Mouse (Mus musculus): ENCODE results near the gene Accsl. TPM values are rescaled to one million over a fixed set of nuclear protein-coding genes. Genes with fewer than 3 reads are reported as not detected.

The Accsl gene
- polyA plus RNA-seq, 1 experiment from 2014 or later, result 0.12 TPM

DNA sequence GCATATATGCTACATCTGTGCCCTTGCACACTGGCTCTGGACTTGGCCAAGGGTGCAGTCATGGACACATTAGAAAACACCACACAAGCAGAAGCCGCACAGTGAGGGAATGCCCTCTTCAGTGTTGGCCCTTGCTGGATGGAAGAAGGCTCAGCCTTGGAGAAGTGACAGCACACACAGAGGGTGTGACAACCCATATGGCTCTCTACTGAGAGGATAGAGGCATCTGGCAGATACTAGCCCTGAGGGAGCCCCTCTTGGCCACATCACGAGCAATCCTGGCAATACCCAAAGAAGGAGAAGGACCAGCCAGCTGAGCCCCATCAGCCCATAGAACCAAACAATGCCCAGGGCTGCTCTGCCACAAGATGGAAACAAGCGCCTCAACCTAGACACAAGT lies 5.6 kb upstream of the Accsl start:
- DNase-seq (ENCODE audit: low spot score), result no peak

GRCm38 (mm10) chr2:93874227-93874514 lies 5.2 kb upstream of the Accsl start:
- DNase-seq (ENCODE audit: low spot score), result no peak

- DNase-seq (ENCODE audit: low spot score), result peak; percentile 3
Observed at GRCm38 (mm10) chr2:93873449-93874226, 4.7 kb upstream of the Accsl start.

- no peak for DNase-seq (ENCODE audit: low spot score)
Observed at GRCm38 (mm10) chr2:93872257-93872656, 3.3 kb upstream of the Accsl start.

GRCm38 (mm10) chr2:93871411-93871925 lies 2.5 kb upstream of the Accsl start:
- no peak for DNase-seq (ENCODE audit: low spot score)

DNA sequence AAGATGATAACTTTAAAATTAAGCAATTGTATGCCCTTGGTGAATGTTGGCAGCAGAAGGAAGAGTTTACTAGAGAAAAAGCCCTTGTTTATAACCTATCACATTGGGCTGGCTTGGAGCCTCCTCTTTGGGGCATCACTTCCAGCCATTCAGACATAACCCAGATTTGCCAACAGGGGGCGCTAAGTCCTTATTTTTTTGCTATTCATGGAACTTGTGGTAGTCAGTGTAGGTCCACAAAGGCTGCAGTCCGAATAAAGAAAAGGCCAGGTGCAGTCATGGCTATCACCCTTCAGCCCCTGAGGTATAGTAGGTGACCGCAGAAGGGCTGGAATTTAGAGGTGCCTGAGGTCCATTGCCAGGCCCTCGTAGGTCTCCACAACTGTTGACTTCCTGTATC lies 1.9 kb upstream of the Accsl start:
- peak; percentile 49 for DNase-seq (ENCODE audit: low spot score)

- DNase-seq (ENCODE audit: low spot score), result no peak
Observed at GRCm38 (mm10) chr2:93868566-93868965, 391 bp downstream of the Accsl start.

DNA sequence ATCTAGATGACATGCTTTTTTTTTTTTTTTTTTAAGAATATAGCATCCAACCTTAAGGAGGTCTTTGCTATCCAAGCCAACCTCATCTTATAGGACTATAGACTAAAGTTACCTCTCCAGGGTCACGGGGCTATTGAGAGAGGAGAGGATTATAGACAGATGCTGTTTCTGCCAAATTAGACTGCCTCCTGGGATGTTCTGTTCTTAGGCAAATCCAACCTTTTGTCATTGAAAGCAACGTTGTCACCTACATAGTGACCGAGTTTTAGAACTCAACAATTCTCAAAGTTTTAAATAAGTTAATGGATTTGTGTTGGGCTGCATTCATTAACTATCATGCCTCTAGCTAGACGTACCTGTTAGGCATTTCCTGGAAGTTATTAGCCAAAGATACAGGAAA lies 5.7 kb downstream of the Accsl start:
- no peak for DNase-seq (ENCODE audit: low spot score)

- DNase-seq (ENCODE audit: low spot score), result no peak
Observed at GRCm38 (mm10) chr2:93858845-93859244, 10.1 kb downstream of the Accsl start.

DNA sequence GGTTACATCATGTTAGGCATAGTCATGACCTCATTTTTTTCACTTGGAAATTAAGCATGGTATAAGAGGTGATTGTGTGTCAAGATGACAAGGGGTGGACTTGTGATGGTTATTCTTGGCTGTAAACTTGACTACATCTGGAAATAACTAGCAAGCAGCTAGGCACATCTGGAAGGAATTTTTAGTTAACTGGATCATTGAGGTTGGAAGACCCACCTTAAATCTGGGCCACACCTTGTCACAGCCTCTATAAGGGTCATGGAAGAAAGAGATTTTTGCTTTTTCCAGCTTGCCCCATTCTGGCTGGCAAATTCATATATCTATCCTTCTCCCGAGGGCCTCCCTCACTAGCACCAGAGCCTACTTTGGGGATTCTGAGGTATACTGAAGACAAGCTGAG lies 17.7 kb downstream of the Accsl start:
- no peak for DNase-seq (ENCODE audit: low spot score)

GRCm38 (mm10) chr2:93850317-93850944 lies 18.5 kb downstream of the Accsl start:
- peak; percentile 30 for DNase-seq (ENCODE audit: low spot score)

GRCm38 (mm10) chr2:93849505-93850089 lies 19.4 kb downstream of the Accsl start, which contains the start of gene Accs:
Gene Accs, minus strand, starts transcription at chr2:93849943.
- DNase-seq (ENCODE audit: low spot score), result peak; percentile 64

DNA sequence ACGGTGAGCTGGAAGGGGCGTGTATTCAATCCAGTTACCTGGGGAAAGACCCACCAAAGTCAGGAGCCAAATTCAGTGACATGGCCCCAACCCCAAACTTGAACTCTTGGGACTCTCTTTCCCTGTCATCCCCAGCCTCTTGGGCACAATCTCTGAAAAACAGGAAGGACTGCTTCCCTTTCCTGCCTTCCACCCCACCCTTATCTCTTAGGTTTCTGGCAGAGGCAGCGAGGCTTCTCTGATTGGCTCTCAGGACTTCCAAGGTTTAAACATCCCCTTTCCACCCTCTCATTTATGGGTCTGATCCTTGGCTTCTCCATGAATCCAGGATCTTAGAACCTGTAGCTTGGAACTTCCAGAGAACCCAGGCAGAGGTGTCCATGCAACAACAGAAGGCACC lies 27.6 kb downstream of the Accsl start:
- no peak for DNase-seq (ENCODE audit: low spot score)

DNA sequence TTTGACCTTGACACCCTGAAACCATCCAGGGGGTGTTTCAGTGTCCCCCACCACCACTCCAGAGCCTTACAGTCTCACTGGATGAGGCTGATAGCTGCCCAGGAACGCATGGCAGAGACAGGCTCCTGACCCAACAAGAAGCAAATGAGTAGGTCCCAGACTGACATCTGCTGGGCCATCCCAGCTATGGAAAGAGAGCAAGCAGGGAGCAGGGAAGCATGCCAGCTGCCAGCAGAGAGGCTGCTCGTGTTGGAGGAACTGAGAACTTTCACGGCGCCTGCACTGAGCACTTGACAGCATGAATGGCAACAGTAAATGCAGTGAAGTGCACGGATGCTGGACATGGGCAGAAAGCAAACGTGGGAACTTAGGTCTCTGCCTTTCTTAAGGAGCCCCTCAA lies 28.8 kb downstream of the Accsl start:
- no peak for DNase-seq (ENCODE audit: low spot score)

DNA sequence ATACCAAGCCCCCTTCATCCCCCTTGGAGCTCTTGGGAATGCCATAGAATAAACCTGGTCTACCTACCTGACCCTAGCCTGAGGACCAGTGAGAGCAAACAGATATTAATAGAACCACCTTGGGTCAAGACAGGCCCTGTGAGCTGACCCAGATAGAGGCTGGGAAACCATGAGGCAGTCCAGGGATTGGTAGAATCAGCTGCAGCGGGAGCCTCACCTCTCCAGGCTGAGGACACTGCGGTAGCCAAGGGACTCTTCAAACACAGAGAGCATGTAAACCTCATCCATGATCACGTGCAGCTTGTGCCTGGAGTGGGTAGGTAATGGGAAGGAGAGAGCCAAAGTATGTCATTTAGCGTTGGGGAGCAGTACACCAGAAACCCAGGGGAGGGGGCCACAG lies 30.0 kb downstream of the Accsl start:
- no peak for DNase-seq (ENCODE audit: low spot score)

GRCm38 (mm10) chr2:93836232-93836785 lies 32.6 kb downstream of the Accsl start:
- DNase-seq (ENCODE audit: low spot score), result no peak

GRCm38 (mm10) chr2:93835596-93835995 lies 33.4 kb downstream of the Accsl start:
- DNase-seq (ENCODE audit: low spot score), result no peak

DNA sequence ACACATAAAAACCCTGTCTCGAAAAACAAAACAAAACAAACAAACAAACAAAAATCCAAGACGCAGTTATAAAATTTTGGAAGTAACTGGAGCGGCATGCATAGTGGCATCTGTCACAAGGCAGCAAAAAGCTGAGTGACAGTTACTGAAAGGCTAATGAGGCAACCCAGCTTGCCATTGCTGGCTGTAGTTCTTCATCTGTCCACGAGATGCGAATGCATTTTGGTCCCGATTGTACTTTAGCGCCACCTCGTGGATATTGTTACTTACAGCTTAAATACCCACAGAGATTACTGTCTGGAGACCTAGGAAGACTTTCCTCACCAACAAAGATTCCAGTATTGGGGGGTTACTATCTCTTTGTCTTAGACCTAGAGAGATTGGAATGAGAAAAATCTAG lies 45.4 kb downstream of the Accsl start:
- peak; percentile 94 for DNase-seq (ENCODE audit: low spot score)

DNA sequence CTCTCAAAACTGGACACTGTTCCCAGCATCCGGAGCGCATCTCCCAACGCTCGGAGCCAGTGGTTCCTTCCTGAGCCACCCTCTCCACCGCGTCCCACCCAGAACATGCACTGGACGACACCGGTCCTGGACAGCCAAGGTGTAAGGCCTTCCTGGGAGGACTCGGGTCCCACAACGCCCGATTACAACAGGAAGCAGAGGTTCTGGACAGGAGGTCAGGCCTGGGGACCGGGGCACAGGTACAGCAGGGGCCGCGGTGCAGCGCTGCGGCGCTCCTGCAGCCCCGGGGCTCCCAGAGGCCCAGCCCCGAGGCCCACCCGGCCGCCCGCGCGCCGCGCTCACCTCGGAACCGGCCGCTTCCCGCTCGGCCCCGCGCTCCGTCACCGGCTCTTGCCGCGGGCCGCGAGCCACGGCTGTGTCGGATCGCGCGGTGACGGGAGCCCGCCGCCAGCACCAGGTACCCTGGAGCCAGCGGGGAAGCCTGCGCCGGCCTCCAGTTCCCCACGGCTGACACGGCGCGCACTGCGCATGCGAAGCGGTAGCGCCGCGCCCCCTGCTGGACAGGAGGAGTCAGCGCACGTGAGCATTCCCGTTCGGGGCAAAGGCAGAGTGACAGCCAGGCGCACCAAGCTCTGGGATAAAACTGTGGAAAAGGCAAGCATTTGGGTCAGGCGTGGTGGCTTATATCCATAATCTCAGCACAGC lies 46.8 kb downstream of the Accsl start, which contains the start of gene Ext2:
Gene Ext2, minus strand, starts transcription at position 524 of the 705 bp plus-strand sequence.
- DNase-seq (ENCODE audit: low spot score), result peak; percentile 87

- DNase-seq (ENCODE audit: low spot score), result no peak
Observed at GRCm38 (mm10) chr2:93817791-93818190, 51.2 kb downstream of the Accsl start.

DNA sequence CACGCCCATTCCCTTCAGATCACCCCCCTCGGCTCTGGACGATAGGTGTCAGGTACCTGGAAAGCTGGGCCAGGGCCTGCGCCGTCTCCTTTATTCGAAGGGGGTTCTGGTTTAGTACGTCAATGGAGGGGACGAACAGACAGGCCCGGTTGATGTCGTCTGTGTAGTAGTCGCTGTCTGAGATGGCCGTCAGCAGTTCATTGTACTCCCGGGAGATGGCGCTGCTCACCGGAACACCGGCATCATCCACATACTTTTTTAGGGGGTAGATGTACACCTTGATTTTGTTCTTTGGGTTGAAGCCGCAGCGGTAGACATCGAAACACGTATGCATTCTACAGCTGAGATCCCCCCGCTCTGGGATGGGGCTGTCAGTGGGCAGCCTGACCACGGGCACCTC lies 55.6 kb downstream of the Accsl start:
- no peak for DNase-seq (ENCODE audit: low spot score)

- peak; percentile 66 for DNase-seq (ENCODE audit: low spot score)
Observed at GRCm38 (mm10) chr2:93811812-93812211, 57.1 kb downstream of the Accsl start.
